Mouse (Mus musculus): Measurements from ENCODE around the gene Dnajb13.
"Not testable (repeated sequence)": the region's sequence is repeated elsewhere in the genome, so short reads cannot be mapped to it uniquely, and the experiment has no call there.

Dnajb13 gene

DNA sequence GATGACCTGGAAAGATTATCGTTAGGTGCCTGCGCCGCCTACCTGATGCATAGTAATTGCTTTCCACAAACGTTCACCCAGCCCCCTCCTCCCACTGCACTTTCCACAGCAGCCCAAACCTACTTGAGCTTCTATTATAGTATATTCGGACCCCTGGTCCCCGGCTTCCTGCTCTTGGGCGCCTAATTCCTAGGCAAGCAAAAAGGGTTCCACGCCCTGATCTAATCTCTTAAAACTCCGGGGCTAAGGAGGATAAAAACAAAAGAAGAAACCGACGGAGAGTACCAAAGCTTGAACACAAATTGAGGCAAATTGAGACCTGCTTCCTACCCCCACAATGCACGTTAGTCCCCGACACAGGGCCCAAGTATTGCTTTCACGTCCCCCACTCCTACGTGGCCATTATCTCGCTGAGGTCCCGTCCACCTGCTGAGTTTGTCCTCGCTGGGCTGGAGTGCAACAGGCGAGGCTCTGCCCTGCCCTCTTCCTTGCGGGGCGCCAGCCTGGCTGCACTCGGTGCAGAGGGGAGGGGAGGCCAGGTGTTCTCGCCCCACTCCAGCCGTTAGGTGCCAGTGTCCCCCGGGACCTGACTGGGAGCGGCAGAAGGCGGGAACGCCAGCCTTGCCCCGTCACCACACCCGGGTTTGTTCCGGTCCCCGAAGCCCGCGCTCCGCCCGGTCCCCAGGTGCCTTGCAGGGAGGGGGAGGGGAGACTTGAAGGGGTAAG, 22.2 kb downstream of the Dnajb13 start:
- in situ Hi-C loops (cut with MboI, MseI) = loop anchor here (10.0 kb wide), 1 partner anchor 1928 kb away; no protein-coding TSS in a partner anchor

DNA sequence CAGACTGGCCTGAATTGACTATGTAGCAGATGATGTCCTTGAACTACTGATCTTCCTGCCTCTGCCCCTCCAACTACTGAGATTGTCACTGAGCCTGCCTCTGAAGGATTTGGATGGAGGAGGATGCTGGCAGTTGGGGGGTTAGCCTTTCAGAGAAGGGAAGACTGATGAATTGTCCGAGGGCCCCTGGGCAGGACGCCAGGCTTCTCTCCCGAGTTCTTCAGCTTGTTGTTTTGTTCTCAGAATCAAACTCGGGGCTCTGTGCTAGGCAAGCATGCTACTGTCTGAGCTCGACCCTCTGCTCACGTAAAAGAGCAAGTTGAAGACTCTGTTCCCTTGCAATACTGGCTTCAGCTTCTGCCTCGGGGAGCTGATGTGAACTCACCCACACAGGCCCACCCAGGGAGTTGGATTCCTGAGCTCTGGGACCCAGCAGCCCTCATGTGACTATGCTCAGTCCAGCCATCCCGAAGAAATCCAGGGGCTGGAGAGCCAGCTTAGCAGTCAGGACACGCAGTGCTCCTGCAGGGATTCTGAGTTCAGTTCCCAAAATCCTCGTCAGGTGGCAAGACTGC, 26.2 kb downstream of the Dnajb13 start:
- in situ Hi-C loops (cut with MboI, MseI) = no loop called here

DNA sequence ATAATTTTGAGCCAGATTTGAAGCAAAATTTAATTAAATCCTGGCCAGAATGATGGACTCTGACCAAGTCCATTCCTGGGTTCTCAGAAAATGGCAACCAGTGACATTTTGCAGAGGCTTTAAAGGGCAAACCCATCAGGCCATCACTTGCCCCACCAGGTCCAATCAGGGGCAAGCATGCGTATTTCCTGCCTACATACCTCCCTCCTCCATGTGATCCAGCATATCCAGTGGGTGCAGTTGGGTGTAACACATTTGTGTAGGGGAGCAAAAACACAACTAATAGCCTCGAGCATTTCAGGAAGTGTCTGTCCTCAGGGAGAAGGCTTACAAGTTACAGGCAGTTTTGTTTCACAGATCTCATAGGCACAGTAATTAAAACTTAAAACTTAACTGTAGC, 27.5 kb downstream of the Dnajb13 start:
- in situ Hi-C loops (cut with MboI, MseI) = no loop called here

DNA sequence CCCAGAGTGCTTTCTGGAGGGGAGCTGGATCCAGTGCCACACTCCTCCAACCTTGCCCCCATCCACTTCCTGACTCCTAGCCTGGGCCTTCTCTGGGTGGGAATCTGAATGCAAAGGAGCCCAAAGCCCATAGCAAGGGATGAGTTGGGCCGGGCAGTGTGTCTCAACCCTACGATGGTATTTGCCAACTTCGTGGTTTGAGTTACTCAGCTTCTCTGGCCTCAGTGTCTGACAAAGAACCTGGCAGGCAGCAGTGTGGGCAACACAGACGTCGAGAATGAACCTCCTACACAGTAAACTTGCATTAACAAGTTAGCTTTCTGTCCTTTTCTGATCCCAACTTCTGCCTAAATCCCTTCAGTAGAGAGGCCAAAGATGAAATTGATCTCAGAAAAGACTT, 30.3 kb downstream of the Dnajb13 start:
- in situ Hi-C loops (cut with MboI, MseI) = no loop called here

DNA sequence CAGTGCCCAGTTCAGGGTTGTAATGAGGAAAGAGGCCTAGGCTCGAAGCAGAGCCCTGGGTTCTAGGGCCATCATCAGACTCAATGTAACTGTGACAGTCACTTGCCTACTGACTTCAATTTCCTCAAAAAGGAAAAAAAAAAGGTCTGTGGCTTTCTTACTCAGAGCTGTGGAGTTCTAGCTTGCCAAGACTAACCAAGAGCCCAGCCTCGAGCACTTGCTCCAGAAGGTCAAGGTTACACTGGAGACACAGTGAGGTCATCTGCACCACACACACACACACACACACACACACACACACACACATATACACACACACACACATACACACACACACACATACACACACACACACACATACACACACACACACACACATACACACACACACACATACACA, 32.7 kb downstream of the Dnajb13 start:
- in situ Hi-C loops (cut with MboI, MseI) = not testable (repeated sequence)

DNA sequence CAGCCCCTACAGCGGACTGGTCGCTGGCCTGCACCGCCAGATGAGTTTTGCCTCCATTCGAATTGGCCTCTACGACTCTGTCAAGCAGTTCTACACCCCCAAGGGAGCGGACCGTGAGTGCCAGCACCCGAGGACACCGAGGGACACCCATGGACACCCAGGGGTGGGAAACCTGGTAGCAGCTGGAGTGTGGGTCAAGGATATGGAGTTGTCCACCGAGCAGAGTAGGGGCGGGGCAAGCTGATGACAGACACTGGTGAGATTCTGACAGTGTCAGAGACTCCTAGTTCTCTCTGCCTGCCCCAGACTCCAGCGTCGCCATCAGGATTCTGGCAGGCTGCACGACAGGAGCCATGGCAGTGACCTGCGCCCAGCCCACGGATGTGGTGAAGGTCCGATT, 34.6 kb downstream of the Dnajb13 start:
- in situ Hi-C loops (cut with MboI, MseI) = no loop called here

DNA sequence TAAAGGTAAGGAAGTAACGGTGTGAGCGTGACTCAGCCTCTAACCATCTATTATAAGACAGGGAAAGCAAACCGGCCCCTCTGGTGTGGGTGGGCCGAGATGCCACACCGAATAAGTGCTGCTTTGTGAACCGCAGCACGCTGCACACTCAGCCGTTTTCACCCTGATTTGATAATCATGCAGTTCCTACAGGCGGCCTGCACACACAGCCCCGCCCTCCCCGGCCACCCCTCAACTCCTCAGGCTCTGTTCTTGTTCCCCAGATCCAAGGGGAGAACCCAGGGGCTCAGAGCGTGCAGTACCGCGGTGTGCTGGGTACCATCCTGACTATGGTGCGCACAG, 35.0 kb downstream of the Dnajb13 start:
- in situ Hi-C loops (cut with MboI, MseI) = no loop called here

DNA sequence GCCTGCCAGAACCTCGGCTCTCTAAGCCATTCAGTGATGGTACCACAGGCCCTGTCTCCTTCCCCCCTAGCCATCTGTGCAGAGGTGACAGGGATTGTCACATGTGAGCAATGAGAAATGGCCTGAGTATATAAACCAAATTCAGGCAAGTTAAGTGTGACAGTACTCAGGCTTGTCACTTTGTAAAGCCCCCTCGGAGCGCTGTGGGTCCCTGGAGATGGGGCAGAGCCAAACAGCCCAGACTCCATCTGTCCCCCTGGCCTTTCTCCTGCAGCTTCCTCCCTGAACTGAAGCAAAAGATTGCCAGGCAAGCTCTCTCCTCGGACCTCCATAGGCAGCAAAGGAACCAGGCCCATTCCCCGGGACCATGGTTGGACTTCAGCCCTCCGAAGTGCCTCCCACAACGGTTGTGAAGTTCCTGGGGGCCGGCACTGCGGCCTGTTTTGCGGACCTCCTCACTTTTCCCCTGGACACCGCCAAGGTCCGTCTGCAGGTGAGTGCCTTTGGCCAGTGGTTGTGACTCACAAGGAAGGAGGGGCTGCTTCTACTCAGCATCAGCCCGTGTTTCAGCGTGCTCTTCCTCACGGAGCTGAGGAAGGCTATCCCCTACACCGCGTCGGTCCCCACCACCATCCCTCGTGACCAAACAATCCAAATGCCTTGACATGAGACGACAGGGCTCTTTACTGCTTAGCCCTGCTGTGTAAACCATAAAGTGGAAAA, 35.5 kb downstream of the Dnajb13 start:
- in situ Hi-C loops (cut with MboI, MseI) = no loop called here

DNA sequence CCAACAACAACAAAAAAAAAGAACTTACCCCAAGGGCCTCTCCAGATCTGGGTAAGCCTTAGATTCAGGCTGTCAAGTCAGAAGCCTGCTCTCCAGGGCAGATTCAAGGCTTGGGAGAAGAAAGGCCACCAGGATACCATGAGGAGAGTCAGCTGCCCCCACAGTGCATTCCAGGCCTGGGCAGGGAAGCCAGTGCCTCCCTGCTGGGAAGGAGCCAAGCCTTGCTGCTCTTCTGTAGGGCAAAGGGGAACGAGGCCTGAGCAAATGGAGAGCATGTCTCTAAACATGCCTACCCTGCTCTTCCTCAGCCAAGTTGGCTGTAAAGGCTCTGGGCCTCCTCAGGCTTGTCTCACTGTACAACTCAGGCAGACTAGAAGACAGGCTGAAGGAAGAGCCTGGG, 40.1 kb downstream of the Dnajb13 start:
- in situ Hi-C loops (cut with MboI, MseI) = no loop called here

DNA sequence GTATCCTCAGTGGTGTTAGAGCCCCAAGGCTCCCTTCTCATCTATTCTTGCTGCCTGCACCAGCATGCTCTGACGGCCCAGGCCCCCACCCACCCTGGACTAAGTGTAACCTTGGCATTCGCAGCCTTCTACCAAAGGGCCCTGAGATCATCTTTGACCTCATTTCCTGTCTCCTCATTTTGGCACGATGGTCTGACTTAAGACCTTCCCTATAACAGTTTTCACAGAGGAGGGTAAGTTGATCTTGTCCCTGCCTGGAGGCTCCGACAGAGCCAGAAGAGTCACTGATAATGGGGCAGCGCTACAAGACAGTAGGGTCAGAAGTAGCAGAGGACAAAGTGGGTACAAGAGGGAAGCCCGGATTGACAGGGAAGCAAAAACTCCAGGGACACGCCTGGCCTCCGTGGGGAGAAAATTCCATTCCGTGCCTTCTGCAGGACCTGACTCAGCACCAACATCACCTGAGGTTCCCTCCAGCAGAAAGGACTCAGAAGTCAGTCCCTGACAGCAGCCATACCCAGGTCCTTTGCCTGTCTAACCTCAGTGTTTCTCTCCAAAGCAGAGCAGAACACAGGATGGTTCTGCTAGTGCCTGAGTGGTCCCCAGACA, 40.8 kb downstream of the Dnajb13 start:
- in situ Hi-C loops (cut with MboI, MseI) = no loop called here

DNA sequence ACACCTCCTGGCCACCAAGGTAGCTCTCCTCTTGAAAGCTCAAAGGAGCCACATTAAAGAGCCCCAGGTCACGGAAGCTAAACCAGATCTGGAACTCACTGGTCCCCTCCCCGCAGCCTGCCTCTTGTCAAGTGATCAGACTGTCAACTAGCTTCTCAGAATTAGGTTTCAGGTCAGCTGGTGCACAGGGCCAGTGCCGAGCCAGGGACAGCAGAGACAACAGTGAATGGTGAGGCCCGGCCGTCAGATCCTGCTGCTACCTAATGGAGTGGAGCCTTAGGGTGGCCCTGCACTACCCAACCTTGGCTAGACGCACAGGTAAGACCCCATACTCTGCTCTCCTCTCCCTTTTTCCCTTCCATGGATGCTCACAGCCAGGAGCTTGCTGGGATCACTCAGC, 42.0 kb downstream of the Dnajb13 start, which contains the start of gene Ucp3:
Gene Ucp3, plus strand, starts transcription at position 214 of the 400 bp plus-strand sequence.
- in situ Hi-C loops (cut with MboI, MseI) = no loop called here

DNA sequence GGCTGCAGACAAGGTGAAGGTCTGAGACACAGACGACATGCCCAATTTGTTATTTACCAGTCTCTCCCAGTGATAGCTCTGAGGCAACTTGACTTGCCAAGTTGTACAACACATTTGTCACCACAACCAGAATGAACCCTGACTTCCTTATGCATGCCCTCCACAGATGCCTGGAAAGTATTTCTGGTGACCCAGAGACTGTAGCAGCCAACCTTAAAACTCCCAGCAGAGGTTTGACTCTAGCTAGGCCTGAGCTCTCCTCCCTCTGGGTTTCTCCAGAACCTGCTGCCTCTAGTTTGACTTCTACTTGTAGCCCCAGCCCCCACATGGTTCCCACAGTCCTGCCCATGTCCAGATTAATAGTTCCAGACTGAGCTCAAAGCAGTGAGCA, 43.4 kb downstream of the Dnajb13 start:
- in situ Hi-C loops (cut with MboI, MseI) = no loop called here

DNA sequence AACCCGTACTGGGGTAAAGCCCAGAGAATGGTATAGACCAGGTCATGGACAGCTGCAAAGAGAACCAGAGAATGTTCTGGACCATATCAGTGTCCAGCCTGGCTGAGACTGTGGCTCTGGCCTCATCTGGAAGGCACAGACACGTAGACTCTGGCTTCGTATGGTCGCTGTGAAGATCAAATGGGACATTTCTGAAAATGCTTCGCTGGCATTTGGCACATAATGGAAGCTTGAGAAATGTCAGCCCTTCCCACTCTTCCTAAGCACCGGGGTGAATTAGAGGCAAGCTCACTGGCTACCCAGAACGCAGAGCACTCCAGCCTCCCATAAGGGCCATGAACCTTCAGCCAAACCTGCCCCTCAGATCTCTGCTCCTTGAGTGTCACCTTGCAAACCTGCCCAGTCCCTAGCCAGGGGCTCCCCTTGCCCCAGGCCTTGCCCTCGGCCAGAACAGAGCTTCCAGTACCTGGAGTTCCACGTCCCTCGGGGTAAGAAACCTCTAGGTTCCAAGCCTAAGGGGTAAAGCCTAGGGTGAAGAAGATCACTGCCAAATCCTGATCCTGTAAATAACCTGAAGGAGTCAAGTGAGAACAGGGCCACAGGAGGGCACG, 43.9 kb downstream of the Dnajb13 start:
- in situ Hi-C loops (cut with MboI, MseI) = no loop called here

DNA sequence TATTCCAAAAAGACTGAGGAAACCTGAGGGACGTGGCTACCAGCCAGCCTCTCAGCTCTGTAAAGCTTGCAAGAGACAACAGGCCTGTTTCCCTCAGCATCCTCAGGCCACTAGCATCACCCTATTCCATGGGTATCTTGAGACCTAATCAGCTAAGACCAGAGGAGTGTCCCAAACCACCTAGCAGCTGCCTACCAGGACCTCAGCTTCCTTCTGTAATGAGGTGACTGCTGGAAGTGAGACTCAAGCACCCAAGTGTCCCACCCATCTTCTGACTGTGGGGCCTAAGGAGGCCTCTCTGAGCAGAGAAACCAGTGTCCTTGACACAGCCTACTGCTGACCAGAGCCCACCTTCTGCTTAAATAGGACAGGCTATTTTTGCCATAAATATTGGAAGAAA, 45.3 kb downstream of the Dnajb13 start:
- in situ Hi-C loops (cut with MboI, MseI) = no loop called here

DNA sequence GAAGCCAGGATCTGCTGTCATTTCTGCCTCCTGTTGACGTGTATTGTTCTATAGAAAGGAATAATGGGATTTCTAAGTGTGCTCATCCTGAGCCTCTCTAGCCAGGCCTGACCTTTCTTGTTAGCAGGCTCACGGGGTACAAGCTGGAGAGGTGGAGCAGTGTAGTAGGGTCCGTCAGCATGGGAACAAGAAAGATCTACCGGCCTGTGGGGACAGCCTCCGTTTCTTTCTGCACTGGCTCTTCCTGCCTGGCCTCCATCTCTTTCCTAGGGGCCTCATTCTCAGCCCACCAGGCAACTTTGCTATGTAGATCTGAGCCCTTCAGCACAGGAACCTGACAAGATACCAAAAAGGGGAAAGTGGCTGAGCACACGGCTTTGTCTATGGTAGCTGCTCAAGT, 46.0 kb downstream of the Dnajb13 start:
- in situ Hi-C loops (cut with MboI, MseI) = no loop called here

DNA sequence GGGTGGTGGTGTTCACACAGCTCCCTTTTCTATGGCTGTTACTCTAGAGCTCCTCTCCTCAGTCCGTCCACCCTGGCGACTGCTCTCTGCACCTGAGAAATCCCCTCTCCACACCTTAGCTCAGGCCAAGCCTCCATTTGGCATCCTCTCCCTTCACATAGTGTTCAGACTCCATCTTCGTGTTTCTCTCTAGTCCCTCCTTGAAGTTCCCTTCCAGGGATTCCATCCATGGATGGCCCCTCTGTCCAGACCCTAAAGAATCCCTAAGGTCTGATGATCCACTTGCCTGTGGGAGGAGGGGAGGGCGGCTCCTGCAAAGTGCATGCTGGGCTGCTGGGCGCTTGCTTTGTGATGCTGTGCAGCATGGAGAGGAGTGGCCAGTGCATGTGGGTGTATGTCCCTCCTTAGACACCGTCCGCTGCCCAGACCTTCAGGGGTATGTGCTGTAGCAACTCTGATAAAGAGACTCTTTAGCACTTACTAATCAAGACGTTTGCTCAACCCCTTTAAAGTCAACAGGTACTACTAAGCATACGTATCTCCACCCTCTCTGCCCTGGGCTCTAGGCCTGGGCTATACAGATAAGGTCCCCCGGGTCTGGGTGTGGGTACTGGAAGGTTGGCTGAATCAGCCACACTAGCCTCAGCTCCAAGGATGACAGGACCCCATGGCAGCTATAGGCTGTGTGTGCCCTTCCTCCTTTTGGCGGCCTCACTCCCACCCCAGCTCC, 47.8 kb downstream of the Dnajb13 start:
- in situ Hi-C loops (cut with MboI, MseI) = no loop called here

DNA sequence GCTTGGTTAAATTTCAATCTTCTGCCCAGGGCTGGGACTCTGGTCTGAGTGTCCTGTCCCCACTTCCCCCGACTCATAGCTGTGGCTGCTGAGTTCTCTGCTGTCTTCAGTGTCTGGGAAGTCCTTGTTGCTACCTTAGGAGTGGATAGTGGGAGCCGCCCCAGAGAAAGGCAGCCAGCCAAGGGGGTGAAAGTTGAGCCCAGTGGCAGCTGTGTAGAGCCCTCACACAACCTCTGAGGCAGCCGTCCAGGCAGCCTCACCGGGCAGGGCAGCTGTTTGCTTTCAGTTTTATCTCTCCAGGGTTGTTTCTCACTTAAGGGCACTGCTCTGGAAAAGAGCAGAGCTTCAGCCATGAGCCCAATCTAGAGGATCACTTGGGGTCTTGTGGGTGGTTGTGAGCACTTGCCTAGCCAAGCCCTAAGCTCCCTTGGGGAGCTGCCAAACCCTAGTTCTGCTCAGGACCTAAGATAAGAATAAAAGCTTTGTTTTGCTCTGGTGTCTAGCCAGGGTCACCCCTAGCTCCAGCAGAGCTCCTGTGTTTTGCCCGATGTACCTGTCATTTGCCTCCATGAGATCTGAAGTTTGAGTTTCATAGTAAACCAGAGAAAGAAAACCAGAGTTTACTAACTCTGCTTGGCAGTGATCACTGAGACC, 49.0 kb downstream of the Dnajb13 start:
- in situ Hi-C loops (cut with MboI, MseI) = no loop called here

DNA sequence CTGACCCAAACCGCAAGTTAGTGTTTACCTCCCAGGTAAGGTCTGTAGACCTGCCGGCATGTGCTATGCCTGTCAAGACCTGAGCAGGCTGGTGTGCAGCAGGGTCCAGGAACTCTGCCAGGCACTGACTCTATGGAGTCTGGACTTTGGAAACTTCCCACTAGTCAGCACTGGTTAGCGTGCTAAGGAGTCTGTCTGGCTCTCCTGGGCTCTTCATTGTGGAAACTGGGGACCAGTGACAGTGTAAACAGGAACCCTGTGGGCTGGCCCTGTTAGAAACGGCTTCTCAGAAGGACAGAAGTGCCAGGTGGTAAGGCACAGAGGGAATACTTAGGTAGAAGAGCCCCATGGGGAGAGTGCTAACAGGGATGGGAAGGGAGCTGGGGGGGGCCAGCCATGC, 49.5 kb downstream of the Dnajb13 start:
- in situ Hi-C loops (cut with MboI, MseI) = no loop called here

DNA sequence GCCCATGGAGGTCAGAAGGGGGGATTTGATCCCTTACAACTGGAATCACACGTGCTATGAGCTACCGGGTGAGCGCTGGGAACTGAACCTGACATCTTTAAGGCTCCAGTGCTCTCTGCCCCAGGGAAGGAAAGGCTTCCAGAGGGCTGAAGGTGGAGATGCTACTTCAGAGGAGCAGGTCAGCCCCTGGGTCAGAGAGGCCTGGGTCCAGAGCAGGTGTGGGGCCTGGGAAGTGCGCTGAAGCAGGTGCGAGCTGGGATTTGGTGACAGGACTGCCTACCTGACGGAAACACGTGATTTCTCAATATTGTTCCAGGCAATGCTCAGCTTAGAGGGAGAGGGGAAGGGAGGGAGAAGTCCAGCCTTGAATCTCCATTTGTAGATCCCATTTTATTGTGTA, 50.5 kb downstream of the Dnajb13 start:
- in situ Hi-C loops (cut with MboI, MseI) = no loop called here

DNA sequence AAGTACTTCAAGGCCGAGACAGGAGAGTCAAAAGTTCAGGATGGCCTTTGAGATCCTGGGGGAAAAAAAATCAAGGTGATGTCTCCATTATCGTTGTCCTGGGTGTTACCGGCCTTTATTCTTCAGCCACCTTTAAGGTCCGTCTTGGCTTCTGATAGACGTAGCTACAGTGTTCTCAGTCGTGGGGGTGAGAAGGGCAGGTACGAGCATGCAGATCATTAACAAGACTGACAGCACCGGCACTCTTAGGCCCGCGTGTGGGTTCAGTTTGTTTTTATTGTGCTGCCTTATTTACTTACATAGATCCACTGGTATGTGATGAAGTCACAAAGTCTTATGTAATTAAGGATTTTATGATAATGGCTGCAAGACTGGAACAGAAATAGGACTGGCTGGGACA, 51.0 kb downstream of the Dnajb13 start:
- in situ Hi-C loops (cut with MboI, MseI) = no loop called here

DNA sequence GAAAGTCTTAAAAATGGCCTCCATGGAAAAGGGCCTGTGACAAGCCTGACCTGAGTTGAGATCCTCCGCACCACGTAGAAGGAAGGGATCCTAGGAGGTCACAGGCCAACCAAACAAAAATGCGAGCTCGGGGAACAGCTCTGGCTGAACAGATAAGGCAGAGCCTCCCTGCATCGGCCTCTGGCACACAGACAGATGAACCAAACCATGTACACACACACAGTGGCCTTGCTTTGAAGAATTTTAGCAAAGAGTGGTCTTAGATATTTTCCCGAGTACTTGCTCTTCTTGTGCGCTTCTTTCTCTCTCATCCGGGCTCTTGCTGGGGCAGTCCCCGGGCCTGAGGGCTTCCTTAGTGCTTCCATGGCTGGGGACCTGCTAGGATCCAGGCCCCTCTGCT, 51.6 kb downstream of the Dnajb13 start:
- in situ Hi-C loops (cut with MboI, MseI) = no loop called here
